Comparison of ENCODE assay signal across 18 mouse cellular contexts in the genomic region with DNA sequence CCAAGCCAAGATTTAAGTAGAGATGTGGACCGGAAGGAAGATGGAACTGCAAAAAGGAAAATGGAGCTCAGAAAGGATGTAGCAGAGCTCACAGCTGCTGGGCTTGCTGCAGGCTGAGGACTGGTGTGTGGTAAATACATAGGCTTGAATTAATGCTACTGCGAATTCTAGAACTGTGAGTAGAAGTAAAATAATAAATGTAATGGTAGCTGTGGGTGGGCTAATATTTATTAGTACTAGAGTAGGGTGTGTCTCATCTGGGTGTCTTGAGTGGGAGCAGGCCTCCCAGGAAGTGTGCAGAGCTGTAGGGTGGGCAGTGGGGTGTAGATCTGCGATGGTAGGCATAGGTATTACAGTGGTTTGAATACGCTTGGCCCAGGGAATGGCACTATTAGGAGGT. TPM values are rescaled to one million over a fixed set of nuclear protein-coding genes. Genes with fewer than 3 reads are reported as not detected.
"Had no signal": no experiment of that assay in that cellular context is flagged by ENCODE, and none has a peak within 500 bp of the region (broad histone marks: within the 10 kb centered on the region; RNA-seq: fewer than 3 reads in every experiment).

No protein-coding gene starts in this region.

- H3K4me3 ChIP-seq: limb, embryonic 13.5 days had no signal

- H3K27me3 ChIP-seq: limb, embryonic 13.5 days had no signal

- H3K4me1 ChIP-seq: limb, embryonic 13.5 days had no signal

- H3K9me3 ChIP-seq: limb, embryonic 13.5 days had no signal

- DNase-seq: kidney, postnatal 14 days; left cerebral cortex, postnatal 4 days; lung, adult 18-20 months; lung, postnatal 36 days had no signal

- H3K4me2 ChIP-seq: limb, embryonic 13.5 days; midbrain, embryonic 11.5 days had no signal

- H3K9ac ChIP-seq: limb, embryonic 13.5 days; liver, embryonic 14.5 days had no signal

- H3K27ac ChIP-seq: limb, embryonic 13.5 days; liver, embryonic 14.5 days; stomach, postnatal 0 days had no signal

RNA-seq across cellular contexts. Expression of a gene that starts 7.5 kb away (rescaled TPM):
- total RNA-seq: layer of hippocampus, adult 8-10 months; layer of hippocampus, postnatal 14 days; left cerebral cortex, adult 18-20 months; left cerebral cortex, postnatal 10 days; left cerebral cortex, postnatal 4 days; megakaryocyte, adult 5-6 weeks had no signal
- polyA plus RNA-seq: kidney, embryonic 14.5 days; large intestine, adult 2 months; liver, adult 2 months; liver, embryonic 14.5 days; midbrain, postnatal 0 days; neural tube, embryonic 14.5 days had no signal

RNA-seq across cellular contexts. Expression of a gene that starts 27.8 kb away (rescaled TPM):
- total RNA-seq: megakaryocyte, adult 5-6 weeks had no signal
